Mouse (Mus musculus): ENCODE measurements at regions not wholly inside any gene's neighbourhood (a gene's known extent, or its start where the extent isn't known, plus 50 kb on each side); places are given as distances from the start of the nearest gene placed in this dataset.
A peak's percentile ranks its signal among the peaks of the same experiment; 100 is the strongest.

DNA sequence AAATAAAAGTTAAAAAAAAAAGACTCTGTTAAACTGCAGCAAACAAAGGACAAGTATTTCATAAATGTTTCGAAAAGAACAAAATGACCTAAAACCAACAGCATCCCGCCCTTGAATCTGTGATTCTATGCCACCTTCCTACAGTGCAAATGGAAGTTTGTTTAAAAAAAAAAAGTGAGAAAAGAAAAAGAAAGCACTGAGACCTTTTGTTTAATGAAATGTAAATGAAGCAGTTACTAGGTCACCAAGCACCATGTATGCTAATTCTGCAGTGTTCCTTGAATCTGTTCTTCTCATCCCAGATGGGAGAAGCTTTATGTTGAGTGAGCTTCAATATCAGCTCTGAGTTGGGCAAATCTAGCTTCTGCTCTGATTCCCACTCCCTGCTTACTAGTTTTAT, 64.8 kb downstream of the Dnajb9 start:
- DNase-seq (ENCODE audit: low spot score in 2 of 2) = no peak

DNA sequence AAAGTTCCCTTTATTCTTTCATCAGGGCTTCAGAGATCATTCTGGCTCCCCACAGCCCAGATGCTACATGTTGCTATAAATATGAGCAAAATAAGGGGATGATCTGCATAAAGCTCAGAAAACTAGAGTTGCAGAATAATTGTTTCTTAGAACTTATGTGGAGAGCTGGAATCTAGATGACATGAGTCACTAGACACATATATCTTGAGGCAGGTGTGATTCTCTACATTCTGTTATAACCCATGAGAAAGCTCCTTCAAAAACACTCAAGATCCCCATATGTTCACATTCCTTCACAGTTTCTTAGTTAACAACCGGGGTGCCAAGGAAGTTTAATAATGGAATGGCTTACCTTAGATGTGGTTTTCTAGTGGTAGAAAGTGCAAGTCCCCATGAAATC, 71.1 kb downstream of the Dnajb9 start:
- no peak for DNase-seq (ENCODE audit: low spot score in 2 of 2)

DNA sequence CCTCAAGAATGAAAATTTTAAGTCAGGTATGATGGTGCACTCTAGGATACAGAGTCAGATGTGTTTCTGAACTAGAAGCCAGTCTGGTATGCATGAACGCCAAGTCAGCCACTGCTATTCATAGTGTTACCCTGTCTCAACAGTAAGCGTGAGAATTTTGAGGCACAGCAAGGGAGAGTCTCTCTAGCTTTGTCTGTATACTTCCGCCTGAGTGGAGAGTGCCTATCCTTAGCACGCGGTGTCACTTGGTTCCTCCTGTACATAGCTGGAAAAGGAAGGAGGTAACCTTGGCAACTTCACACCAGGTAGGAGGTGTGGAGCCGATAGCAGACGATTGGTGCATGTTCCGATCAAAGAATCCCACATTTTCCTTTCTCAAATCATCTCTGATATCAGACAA, 81.3 kb downstream of the Dnajb9 start:
- peak; percentile 22 to 39 for DNase-seq (ENCODE audit: low spot score in 2 of 2)

GRCm38 (mm10) chr12:44105085-44105484, 105.0 kb downstream of the Dnajb9 start:
- DNase-seq (ENCODE audit: low spot score in 2 of 2) = no peak

GRCm38 (mm10) chr12:44099188-44099587, 110.9 kb downstream of the Dnajb9 start:
- DNase-seq (ENCODE audit: low spot score in 2 of 2) = no peak

DNA sequence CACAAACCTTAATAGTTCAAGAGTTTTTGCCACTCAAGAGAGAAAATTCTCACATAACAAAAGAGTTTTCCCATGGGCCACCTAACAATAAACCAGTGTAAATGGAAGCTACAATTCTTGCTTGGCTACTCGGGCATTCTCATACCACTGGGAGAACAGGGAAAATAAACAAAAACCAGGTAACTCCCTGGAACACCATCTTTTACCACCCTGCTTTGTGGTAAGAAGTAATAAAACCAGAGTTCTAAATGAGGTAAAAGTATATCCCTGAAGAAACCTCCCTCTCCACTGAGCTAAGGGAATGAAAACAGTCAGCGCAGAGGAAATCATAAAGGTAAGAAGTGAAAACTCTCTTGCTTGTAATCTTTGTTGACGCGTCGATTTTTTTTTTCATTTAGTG, 138.4 kb downstream of the Dnajb9 start:
- no peak for DNase-seq (ENCODE audit: low spot score in 2 of 2)

DNA sequence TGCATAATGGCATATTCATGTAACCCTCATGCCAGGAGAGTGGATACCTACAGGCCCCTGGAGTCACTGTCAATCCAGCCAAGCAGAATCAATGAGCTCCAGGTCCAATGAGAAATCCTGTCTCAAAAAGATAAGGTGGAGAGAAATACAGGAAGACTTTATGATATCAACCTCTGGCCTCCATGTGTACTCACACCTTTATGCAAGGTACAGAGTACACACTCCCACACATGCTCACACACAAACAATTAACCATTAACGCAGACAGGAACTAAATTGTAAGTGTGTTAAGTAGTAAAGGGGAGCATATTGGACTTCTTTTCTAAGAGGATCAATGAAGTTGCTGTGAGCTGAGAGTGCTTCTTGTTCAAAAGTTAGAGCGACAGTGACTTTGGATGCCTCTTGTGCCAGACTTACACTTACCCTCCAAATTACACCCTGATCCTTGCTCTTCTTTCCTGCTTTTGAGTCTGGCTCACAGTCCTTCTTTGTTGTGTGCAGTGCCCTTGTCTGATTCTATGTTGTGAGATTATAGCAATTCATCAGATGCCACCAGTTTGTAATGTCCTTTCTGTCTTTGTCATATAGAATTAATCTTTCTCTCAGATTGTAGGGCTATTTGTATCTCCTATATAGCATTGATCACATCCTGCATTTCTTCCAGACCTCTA, 153.5 kb downstream of the Dnajb9 start:
- DNase-seq (ENCODE audit: low spot score in 2 of 2) = no peak

DNA sequence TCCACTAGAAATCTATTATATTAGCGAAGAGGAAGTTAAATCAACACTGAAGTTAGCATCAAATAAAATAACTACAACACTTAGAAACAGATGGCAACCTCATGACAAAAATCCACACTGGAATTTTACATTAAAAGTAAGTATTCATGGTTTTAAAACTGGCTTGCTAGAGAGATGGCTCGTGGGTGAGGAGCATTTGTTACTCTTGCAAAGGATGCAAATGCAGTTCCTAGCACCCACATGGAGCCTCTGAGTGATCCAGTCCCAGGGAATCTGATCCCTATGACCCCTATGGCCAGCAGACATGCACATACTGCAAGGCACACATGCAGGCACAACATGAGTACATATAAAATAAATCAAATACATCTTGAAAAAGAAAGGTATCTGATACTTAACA, 164.3 kb downstream of the Dnajb9 start:
- peak in 1 of 2 experiments; percentile 5 for DNase-seq (ENCODE audit: low spot score in 2 of 2)

GRCm38 (mm10) chr12:44044388-44045105, 165.6 kb downstream of the Dnajb9 start:
- peak in 1 of 2 experiments; percentile 11 for DNase-seq (ENCODE audit: low spot score in 2 of 2)

- DNase-seq (ENCODE audit: low spot score in 2 of 2) = no peak
Measured at GRCm38 (mm10) chr12:44006795-44007194, 203.3 kb downstream of the Dnajb9 start.

GRCm38 (mm10) chr12:43983548-43983947, 226.6 kb downstream of the Dnajb9 start:
- DNase-seq (ENCODE audit: low spot score in 2 of 2) = no peak

GRCm38 (mm10) chr12:43963973-43964372, 246.2 kb downstream of the Dnajb9 start:
- DNase-seq (ENCODE audit: low spot score in 2 of 2) = no peak

DNA sequence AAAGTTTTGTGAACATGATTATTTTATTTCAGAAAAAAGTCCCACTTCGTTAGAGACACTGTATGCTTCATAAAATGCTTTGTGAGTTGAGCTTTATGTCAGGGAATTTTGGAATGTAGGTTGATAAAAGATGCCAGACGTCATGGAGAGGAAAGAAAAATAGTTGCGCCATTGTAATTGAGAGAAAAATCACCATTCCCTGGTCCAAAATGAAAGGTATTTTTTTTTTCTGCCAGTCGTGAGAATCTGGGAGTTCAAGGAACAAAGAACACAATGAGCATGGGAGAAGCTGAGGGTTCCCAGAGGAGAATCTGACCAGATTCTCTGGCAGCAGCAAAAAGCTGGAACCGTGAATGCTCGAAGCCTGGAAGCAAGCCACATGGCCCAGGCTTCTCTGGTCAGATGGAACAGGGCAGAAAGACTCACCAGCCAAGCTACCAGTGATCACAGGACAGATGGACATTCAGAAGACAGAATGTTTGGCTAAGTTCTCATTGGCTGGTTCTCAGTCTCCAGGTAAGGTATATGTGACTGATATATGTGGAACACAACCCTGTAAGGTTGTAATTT, 247.5 kb downstream of the Dnajb9 start:
- peak in 1 of 2 experiments; percentile 9 for DNase-seq (ENCODE audit: low spot score in 2 of 2)

GRCm38 (mm10) chr12:43924228-43924627, 285.9 kb downstream of the Dnajb9 start:
- DNase-seq (ENCODE audit: low spot score in 2 of 2) = no peak

DNA sequence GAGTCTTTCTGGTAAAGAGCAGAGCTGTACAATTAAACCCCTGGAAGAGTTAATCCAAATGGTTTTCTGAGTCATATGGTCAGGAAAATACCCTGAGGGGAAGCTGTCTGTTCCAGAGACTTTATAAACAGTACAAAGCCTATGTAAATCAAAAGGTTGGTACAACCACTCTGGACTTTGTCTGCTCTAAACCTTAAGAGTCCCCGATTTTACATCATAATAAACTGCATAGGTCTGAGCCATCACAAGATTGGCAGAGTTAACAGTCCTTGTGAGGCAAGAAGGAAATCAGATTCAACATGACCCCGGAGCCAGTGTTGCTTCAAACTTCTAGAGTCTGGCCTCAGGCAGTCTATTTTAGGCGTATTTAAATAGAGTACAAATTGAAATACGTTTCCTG, 289.7 kb downstream of the Dnajb9 start:
- no peak for DNase-seq (ENCODE audit: low spot score in 2 of 2)

GRCm38 (mm10) chr12:43919114-43919513, 291.0 kb downstream of the Dnajb9 start:
- DNase-seq (ENCODE audit: low spot score in 2 of 2) = no peak

- DNase-seq (ENCODE audit: low spot score in 2 of 2) = no peak
Measured at GRCm38 (mm10) chr12:43916779-43917178, 293.3 kb downstream of the Dnajb9 start.

DNA sequence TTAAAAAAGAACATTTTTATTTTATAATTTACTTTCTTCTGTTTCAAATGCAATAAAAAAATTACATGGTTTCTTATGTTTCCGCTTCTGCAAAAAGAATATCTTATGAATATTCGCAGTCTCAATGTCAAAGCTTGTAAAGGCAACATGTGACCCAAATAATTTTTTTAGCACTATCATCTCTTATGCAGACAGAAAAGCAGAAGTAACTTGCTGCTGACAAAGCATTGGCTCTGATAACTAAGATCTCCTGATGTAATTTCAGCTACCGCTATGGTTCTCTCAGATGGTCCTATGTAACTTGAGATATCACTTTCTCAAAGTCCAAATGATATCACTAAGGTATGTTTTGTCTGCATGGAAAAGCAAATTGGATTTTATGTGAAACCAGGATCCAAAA, 310.9 kb downstream of the Dnajb9 start:
- DNase-seq (ENCODE audit: low spot score in 2 of 2) = no peak

GRCm38 (mm10) chr12:43885596-43885995, 324.5 kb downstream of the Dnajb9 start:
- no peak for DNase-seq (ENCODE audit: low spot score in 2 of 2)

DNA sequence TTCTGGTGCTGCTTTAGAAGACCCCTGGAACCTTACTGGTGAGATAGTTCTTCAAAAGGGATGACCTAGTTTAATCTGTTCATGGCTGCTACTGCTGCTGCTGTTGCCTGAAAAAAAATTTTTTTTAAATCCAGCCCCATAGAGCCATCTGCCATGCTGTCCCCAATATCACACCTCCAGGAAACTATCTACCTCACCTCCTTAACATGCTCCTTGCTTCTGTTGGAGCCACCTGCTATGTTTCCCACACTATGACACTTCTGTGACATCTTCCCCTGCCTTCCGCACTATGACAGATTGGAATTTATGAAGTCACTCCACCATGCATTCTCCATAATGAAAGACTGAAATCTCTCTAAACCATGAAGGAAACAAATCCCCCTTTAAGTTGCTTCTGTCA, 349.6 kb downstream of the Dnajb9 start:
- peak; percentile 21 to 35 for DNase-seq (ENCODE audit: low spot score in 2 of 2)

DNA sequence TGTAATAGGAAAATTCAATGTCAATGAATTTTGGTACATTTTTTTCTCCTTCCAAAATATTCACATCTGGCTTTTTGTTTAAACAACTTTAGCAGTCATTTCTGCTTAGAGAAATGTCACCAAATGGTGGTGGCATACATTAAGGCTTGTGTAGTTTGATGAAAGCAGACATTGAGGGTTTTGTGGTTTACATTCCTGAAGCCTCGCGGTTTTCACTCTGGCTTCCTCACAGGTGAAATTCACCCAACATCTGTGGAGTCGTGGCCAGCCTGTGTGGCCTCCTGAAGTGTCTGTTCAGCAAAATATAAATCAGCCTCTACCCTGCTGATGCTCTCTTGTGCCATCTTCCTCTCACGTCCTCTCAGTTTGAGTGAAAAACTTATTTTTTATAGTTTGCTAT, 353.8 kb downstream of the Dnajb9 start:
- no peak for DNase-seq (ENCODE audit: low spot score in 2 of 2)

GRCm38 (mm10) chr12:43852246-43852645, 357.9 kb downstream of the Dnajb9 start:
- DNase-seq (ENCODE audit: low spot score in 2 of 2) = no peak

Measured in right cerebral cortex, adult 2 months (tissue).